Comparison of ENCODE assay signal across 31 mouse cellular contexts in the genomic region with DNA sequence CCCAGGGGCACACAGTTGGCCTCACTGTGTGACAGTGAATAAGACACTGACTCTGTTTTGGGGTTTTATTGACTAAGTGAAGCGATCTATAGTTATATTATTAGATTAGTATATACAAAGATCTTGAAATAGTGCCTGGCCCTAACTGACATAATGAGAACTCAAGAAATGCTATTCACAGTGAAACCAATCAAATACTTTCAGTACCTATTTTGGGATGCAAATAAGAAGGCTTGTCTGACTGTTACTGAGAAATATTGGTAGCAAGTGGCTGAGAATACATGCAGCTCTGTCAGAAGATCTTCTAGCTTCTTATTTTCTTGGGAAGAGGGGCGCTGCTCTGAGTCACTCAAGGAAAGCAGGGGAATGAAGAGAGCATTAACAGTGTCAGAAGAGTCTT.
"Had no signal": no experiment of that assay in that cellular context is flagged by ENCODE, and none has a peak within 500 bp of the region (broad histone marks: within the 10 kb centered on the region; RNA-seq: fewer than 3 reads in every experiment).

No protein-coding gene starts in this region.

- H3K9me3 ChIP-seq: limb, embryonic 10.5 days; limb, embryonic 12.5 days; limb, embryonic 13.5 days; limb, embryonic 15.5 days; liver, embryonic 12.5 days; liver, embryonic 13.5 days; liver, embryonic 15.5 days; lung, embryonic 15.5 days; midbrain, embryonic 10.5 days; midbrain, embryonic 12.5 days; midbrain, embryonic 13.5 days; midbrain, embryonic 15.5 days; neural tube, embryonic 12.5 days had no signal

- H3K36me3 ChIP-seq: limb, embryonic 10.5 days; limb, embryonic 12.5 days; limb, embryonic 13.5 days; limb, embryonic 15.5 days; liver, embryonic 12.5 days; liver, embryonic 13.5 days; liver, embryonic 15.5 days; lung, embryonic 15.5 days; midbrain, embryonic 10.5 days; midbrain, embryonic 12.5 days; midbrain, embryonic 13.5 days; midbrain, embryonic 15.5 days; neural tube, embryonic 12.5 days had no signal

- H3K27me3 ChIP-seq: limb, embryonic 12.5 days; limb, embryonic 13.5 days; limb, embryonic 15.5 days; liver, embryonic 12.5 days; liver, embryonic 13.5 days; liver, embryonic 15.5 days; lung, embryonic 15.5 days; megakaryocyte, embryonic 14.5 days; midbrain, embryonic 12.5 days; midbrain, embryonic 13.5 days; midbrain, embryonic 15.5 days; neural tube, embryonic 12.5 days had no signal

- H3K4me1 ChIP-seq: limb, embryonic 10.5 days; limb, embryonic 12.5 days; limb, embryonic 13.5 days; limb, embryonic 15.5 days; liver, embryonic 12.5 days; liver, embryonic 13.5 days; liver, embryonic 15.5 days; lung, embryonic 15.5 days; megakaryocyte, embryonic 14.5 days; midbrain, embryonic 10.5 days; midbrain, embryonic 12.5 days; midbrain, embryonic 13.5 days; midbrain, embryonic 15.5 days; neural tube, embryonic 12.5 days had no signal

- H3K4me3 ChIP-seq: limb, embryonic 10.5 days; limb, embryonic 12.5 days; limb, embryonic 13.5 days; limb, embryonic 15.5 days; liver, embryonic 12.5 days; liver, embryonic 13.5 days; liver, embryonic 15.5 days; lung, embryonic 15.5 days; megakaryocyte, embryonic 14.5 days; midbrain, embryonic 10.5 days; midbrain, embryonic 12.5 days; midbrain, embryonic 13.5 days; midbrain, embryonic 15.5 days; myocyte; neural tube, embryonic 12.5 days had no signal

- ATAC-seq: liver, embryonic 12.5 days; liver, postnatal 0 days; midbrain, embryonic 13.5 days; midbrain, embryonic 15.5 days; midbrain, embryonic 16.5 days had no signal

- DNase-seq: left cerebral cortex, postnatal 4 days; liver; liver, embryonic 13.5 days; liver, postnatal 0 days; lung, adult 18-20 months; lung, adult 2 months; lung, embryonic 14.5 days; lung, postnatal 10 days; lung, postnatal 14 days; lung, postnatal 36 days; lung, postnatal 4 days; midbrain, embryonic 14.5 days had no signal

- H3K27ac ChIP-seq: limb, embryonic 10.5 days; limb, embryonic 12.5 days; limb, embryonic 13.5 days; limb, embryonic 15.5 days; liver, embryonic 12.5 days; liver, embryonic 13.5 days; liver, embryonic 14.5 days; liver, embryonic 15.5 days; lung, embryonic 15.5 days; macrophage; midbrain, embryonic 10.5 days; midbrain, embryonic 12.5 days; midbrain, embryonic 13.5 days; midbrain, embryonic 15.5 days; neural tube, embryonic 12.5 days had no signal

- H3K9ac ChIP-seq: limb, embryonic 12.5 days; limb, embryonic 13.5 days; limb, embryonic 15.5 days; liver, embryonic 12.5 days; liver, embryonic 13.5 days; liver, embryonic 14.5 days; liver, embryonic 15.5 days; liver, postnatal 0 days; lung, embryonic 14.5 days; lung, embryonic 15.5 days; midbrain, embryonic 12.5 days; midbrain, embryonic 13.5 days; midbrain, embryonic 15.5 days; neural tube, embryonic 12.5 days had no signal

- H3K4me2 ChIP-seq: limb, embryonic 12.5 days; limb, embryonic 13.5 days; limb, embryonic 15.5 days; liver, embryonic 11.5 days; liver, embryonic 12.5 days; liver, embryonic 13.5 days; liver, embryonic 15.5 days; lung, embryonic 14.5 days; lung, embryonic 15.5 days; midbrain, embryonic 11.5 days; midbrain, embryonic 12.5 days; midbrain, embryonic 13.5 days; midbrain, embryonic 15.5 days; neural tube, embryonic 12.5 days had no signal
